Mouse (Mus musculus) adrenal gland, postnatal 25 days (tissue): ENCODE data around the gene Stau1. TPM values are rescaled to one million over a fixed set of nuclear protein-coding genes. Genes with fewer than 3 reads are reported as not detected.

ENCODE experiments used
- DNase-seq: peaks from one replicate; pipeline ENCODE4 v3.0.0; 2021; ENCODE audit warnings: mixed read lengths
- total RNA-seq: library from RNA; stranded (reverse); gene quantifications from 2 replicates; pipeline ENCODE4 v1.2.3, GENCODE M21; 2021

Stau1 gene
- total RNA-seq, 1 experiment from 2014 or later = 88.6 TPM

DNA sequence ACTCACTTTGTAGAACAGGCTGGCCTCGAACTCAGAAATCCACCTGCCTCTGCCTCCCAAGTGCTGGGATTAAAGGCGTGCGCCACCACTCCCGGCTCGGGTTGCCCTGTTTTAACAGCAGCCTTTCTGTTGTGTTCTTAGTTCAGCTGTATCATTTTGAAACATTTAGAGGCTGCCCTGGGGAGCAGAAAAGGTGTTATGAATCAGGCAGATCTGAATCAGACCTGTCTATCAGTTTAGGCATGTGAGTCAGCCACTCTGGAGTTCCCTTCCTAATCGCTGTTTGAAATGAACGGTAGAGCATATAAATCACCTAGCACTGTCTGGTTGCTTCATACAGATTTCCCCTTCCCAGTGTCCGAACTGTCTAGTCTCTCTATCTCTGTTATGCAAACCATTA is 85.6 kb downstream of the Stau1 start:
- DNase-seq = no peak

- DNase-seq = no peak
Measured at GRCm38 (mm10) chr2:166909729-166910128, 86.4 kb downstream of the Stau1 start.

GRCm38 (mm10) chr2:166906523-166907182 is 89.4 kb downstream of the Stau1 start:
- no peak for DNase-seq

GRCm38 (mm10) chr2:166905711-166906522 is 90.2 kb downstream of the Stau1 start, which contains the start of gene Cse1l:
TSS of gene Cse1l (plus strand) at chr2:166906040.
- DNase-seq = peak; percentile 98

DNA sequence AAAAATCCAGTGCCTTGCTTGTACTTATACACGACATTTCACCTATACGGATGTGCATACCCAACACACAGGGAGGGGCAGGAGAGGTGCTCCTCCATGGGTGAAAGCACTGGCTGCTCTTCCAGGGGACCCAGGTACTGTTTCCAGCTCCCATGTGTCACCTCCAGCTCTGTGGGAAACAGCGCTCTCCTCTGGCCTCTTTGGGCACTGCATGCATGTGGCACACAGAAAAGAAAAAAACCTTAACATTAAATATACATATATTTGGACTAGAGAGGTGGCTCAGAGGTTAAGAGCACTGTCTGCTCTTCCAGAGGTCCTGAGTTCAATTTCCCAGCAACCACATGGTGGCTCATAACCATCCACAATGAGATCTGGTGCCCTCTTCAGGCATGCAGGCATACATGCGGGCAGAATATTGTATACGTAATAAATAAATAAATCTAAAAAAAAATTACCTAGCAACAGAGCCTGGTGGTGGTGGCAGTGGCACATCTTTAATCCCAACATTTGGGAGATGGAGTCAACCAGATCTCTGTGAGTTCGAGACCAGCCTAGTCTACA is 92.3 kb downstream of the Stau1 start:
- DNase-seq = no peak

DNA sequence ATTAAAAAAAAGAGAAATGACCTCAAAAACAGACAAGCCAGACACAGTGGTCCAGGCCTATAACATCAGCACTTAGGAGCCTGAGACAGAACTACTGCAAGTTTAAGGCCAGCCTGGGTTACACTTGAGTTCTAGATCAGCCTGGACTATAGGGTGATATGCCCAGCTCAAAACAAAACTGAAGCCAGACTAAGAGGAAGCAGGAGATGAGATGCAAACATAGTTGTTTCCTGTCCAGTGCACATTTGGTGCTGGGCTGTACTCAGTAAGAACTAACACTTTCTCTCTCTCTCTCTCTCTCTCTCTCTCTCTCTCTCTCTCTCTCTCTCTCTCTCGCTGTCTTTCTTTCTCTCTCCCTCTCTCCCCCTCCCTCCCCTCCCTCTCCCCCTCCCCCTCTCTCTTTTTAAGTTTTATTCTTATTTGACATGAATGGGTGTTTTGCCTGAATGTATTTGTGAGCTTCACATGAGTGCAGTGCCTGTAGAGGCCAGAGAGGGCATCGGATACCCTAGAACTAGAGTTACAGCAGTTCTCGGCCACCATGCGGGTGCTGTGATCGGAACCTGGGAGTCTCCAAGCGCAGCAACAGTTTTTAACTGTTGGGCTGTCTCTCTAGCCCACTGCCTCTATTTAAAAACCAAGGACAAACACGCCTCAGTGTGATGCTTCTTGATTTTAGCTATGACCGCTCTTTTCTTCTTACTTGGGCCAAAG is 95.2 kb downstream of the Stau1 start:
- no peak for DNase-seq

DNA sequence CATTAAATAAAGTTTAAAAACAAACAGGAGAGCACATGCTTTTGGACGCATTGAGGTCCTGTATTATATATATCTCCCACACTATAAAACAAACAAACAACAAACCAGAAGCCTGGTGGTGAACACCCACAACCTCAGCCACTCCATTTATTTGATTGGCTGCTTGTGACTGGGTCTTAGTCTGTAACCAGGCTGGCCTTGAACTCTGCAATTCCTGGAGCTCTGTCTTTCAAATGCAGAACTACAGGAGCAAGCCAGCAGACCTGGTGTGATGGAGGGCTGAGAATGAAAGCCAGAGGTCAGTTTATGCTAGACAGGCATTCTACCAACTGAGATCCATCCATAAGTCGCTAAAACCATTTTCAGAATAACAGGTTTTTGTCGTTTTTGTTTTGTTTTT is 96.4 kb downstream of the Stau1 start:
- no peak for DNase-seq

DNA sequence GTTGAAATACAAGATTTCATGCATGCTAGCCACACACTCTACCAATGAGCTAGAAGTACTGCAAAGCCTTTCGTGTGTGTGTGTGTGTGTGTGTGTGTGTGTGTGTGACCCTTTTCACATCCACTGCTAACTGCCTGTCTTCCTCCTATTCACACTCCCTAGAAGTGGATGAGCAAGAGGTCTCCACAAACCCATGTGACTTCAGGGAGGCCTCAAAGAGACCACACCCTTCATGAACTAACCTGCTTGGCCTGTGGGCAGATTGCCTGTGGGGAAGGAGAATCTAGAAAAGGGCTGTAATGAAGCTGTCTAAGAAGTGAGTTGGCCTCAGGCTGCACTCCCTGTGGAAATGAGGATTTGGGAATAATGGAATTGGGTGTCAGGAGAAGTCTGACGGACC is 96.9 kb downstream of the Stau1 start:
- DNase-seq = no peak

Other genes with a start within 250 kb of the Stau1 start
- gene Trp53rkb, start 203.8 kb downstream of the Stau1 start, total RNA-seq = 3.9 and 4.1 TPM in 2 replicates
- gene Arfgef2, start 190.7 kb downstream of the Stau1 start, total RNA-seq = 57.5 and 72.2 TPM in 2 replicates
- 67.6 and 83.7 TPM in 2 replicates for gene Cse1l, start 90.3 kb downstream of the Stau1 start, total RNA-seq
- gene Ddx27, start 18.9 kb upstream of the Stau1 start, total RNA-seq = 33.6 and 35.8 TPM in 2 replicates
- 49.2 and 51.7 TPM in 2 replicates for gene Znfx1, start 66.7 kb upstream of the Stau1 start, total RNA-seq
- gene Kcnb1, start 193.9 kb upstream of the Stau1 start, total RNA-seq = 10.8 and 14.5 TPM in 2 replicates
- gene Ptgis, start 244.3 kb upstream of the Stau1 start, total RNA-seq = 17.7 and 24.9 TPM in 2 replicates